Mouse (Mus musculus) forebrain, embryonic 10.5 days (tissue): ENCODE data around the gene Phldb3. TPM values are rescaled to one million over a fixed set of nuclear protein-coding genes. Genes with fewer than 3 reads are reported as not detected.

Experiments used
- DNase-seq: peaks from one replicate; pipeline ENCODE4 v3.0.0-alpha.2; 2017; ENCODE audit warnings: low spot score; ENCODE audit errors: extremely low spot score
- H3K27ac ChIP-seq: fragments of 300-500 bp; sonication (generic); 2 replicates; pipeline ENCODE4 v1.5.1; 2016; ENCODE audit warnings: mild to moderate bottlenecking
- H3K27me3 ChIP-seq: fragments of 300-500 bp; sonication (generic); 2 replicates; pipeline ENCODE4 v1.6.1; 2016; ENCODE audit warnings: mild to moderate bottlenecking; ENCODE audit not compliant: poor library complexity, severe bottlenecking
- H3K36me3 ChIP-seq: fragments of 300-500 bp; sonication (generic); replicated peaks from 2 replicates; pipeline ENCODE4 v1.6.1; 2016; ENCODE audit warnings: mild to moderate bottlenecking, moderate library complexity
- H3K4me1 ChIP-seq: fragments of 300-500 bp; sonication (generic); 2 replicates; pipeline ENCODE4 v1.6.1; 2016
- H3K4me3 ChIP-seq: fragments of 300-500 bp; sonication (generic); 2 replicates; pipeline ENCODE4 v1.5.1; 2016; ENCODE audit warnings: mild to moderate bottlenecking, moderate library complexity
- H3K9me3 ChIP-seq: fragments of 300-500 bp; sonication (generic); 2 replicates; pipeline ENCODE4 v1.6.1; 2016; ENCODE audit warnings: mild to moderate bottlenecking, moderate library complexity
- WGBS: fragments of 180-500 bp; shearing (Covaris S2); methylation state at CpG from one replicate; pipeline ENCODE4 v1.1.7; 2016; 5-methylcytosine and 5-hydroxymethylcytosine counted together
- polyA plus RNA-seq: library from polyadenylated mRNA; unstranded; fragments of >200 nt; fragmentation: Nextera tagmentation; extraction: Ambion mirVana; gene quantifications from 2 replicates; pipeline ENCODE4 v1.2.1, GENCODE M21; 2016

Gene Phldb3
- polyA plus RNA-seq, 1 experiment from 2014 or later: not detected

DNA sequence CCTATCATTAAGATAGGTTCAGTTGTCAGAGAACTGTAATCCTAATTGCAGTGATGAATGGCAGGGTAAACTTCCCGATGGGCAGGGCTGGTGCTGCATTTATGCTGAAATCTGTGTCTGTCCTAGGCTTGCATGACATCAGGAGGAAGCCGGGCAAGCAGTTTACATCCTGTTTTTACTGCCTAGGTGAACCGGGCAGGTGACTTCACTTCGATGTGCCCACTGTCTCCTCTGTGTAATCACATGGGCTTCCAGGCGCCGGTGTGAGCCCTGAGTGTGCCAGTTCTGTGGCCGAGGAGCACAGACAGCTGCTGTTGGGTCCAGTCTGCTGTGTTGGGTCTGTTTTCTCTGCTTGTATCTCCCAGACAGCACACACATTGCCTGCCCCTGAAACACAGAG is 35.9 kb downstream of the Phldb3 start:
- H3K4me3 ChIP-seq: no peak overlapping the region

DNA sequence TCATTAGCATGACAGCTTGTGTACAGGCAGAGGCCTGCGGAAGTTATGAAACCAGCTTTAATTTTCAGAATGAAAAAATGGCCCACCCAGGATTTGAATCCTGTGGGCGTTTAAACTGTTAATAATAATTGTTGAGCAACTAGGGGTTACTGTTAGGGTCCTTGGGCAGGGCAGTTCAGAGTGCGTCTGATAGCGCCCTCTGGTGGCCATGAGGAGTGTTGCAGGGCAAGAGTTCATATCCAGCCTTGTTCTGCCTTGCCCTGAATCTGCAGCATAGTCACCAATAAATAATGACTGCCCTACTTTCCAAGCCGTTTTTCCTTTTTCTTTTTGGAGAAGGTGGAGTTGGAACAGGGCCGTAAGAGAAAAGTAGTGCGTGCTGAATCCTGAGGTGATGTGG is 43.1 kb downstream of the Phldb3 start:
- Histone ChIP-seq H3K36me3 (no peaks in the 10 kb centered on the region), H3K27ac (no peak overlapping the region), H3K4me1 (no peaks in the 10 kb centered on the region), H3K27me3 (no peaks in the 10 kb centered on the region), H3K4me3 (no peak overlapping the region), H3K9me3 (no peaks in the 10 kb centered on the region)
- 28% methylated on average over 7 of the region's 7 CpGs for WGBS
- peak; percentile 66 for DNase-seq

More for the DNA sequence above, 35.9 kb downstream of the Phldb3 start:
- no peaks in the 10 kb centered on the region for H3K9me3 ChIP-seq
- peaks cover 8% of the 10 kb centered on the region for H3K27me3 ChIP-seq
- WGBS: 83% methylated on average over 7 of the region's 7 CpGs
- H3K27ac ChIP-seq: no peak overlapping the region
- no peaks in the 10 kb centered on the region for H3K36me3 ChIP-seq
- DNase-seq: no peak
- no peaks in the 10 kb centered on the region for H3K4me1 ChIP-seq

- no peak for DNase-seq
- H3K4me1 ChIP-seq: peaks cover 5% of the 10 kb centered on the region
- H3K27me3 ChIP-seq: no peaks in the 10 kb centered on the region
- no peaks in the 10 kb centered on the region for H3K36me3 ChIP-seq
- peaks cover 3% of the 10 kb centered on the region; the same call in 1 of the 2 replicates for H3K9me3 ChIP-seq
- 83% methylated on average over 12 of the region's 12 CpGs for WGBS
- no peak overlapping the region for H3K27ac ChIP-seq
- H3K4me3 ChIP-seq: no peak overlapping the region
These were observed 49.3 kb downstream of the Phldb3 start for GRCm38 (mm10) chr7:24659737-24660357.

- Histone ChIP-seq H3K27ac (no peak overlapping the region), H3K36me3 (no peaks in the 10 kb centered on the region), H3K4me3 (no peak overlapping the region), H3K9me3 (peaks cover 3% of the 10 kb centered on the region; the same call in 1 of the 2 replicates), H3K27me3 (no peaks in the 10 kb centered on the region), H3K4me1 (peaks cover 5% of the 10 kb centered on the region)
- WGBS: 73% methylated on average over 17 of the region's 17 CpGs
- DNase-seq: no peak
These were observed 50.7 kb downstream of the Phldb3 start for GRCm38 (mm10) chr7:24661118-24661904.

DNA sequence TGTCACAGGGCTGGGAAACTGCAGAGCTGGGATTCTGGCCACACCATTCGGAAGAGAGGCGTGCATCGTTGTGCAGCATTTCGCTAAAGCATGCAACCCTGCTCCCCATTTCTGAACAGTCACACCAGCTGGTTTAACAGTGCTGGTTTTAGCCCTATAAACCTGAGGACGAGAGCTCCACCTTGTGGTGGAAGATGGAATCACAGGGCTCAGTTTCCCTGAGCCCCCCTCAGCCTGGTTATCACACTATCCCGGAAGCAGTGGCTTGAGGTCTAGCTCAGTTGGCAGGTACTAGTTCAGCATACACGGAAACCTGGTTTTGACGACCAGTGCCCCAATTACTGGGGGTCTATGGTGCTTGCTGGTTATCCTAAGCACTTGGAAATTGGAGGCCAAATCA is 52.0 kb downstream of the Phldb3 start:
- H3K9me3 ChIP-seq: peaks cover 3% of the 10 kb centered on the region; the same call in 1 of the 2 replicates
- H3K27ac ChIP-seq: no peak overlapping the region
- no peak overlapping the region for H3K4me3 ChIP-seq
- no peaks in the 10 kb centered on the region for H3K36me3 ChIP-seq
- no peaks in the 10 kb centered on the region for H3K27me3 ChIP-seq
- H3K4me1 ChIP-seq: peaks cover 5% of the 10 kb centered on the region
- 20% methylated on average over 8 of the region's 8 CpGs for WGBS
- peak; percentile 76 for DNase-seq

DNA sequence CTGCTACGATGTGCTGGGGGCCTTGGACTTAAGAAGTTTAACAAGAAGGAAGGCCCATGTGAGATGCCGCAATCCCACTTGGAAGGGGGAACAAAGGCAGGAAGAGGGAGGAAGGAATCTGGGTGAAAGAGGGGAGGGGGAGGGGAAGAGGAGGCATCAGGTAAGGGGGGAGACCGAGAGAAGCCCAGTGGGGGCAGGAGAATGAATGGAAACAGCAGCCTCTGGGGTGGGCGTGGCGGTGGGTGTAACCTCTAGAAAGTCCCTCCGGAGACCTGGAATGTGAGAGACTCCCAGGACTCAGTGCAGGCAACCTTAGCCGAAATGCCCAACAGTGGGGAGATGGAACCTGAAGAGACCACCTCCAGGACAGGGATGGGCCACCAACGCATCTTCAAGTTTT is 53.7 kb downstream of the Phldb3 start:
- no peaks in the 10 kb centered on the region for H3K27me3 ChIP-seq
- no peaks in the 10 kb centered on the region for H3K9me3 ChIP-seq
- no peak overlapping the region for H3K4me3 ChIP-seq
- no peak overlapping the region for H3K27ac ChIP-seq
- no peaks in the 10 kb centered on the region for H3K36me3 ChIP-seq
- peaks cover 5% of the 10 kb centered on the region for H3K4me1 ChIP-seq
- no peak for DNase-seq
- 36% methylated on average over 8 of the region's 8 CpGs for WGBS

GRCm38 (mm10) chr7:24664959-24665358 is 54.4 kb downstream of the Phldb3 start:
- WGBS: 87% methylated on average over 9 of the region's 9 CpGs
- Histone ChIP-seq H3K27ac (no peak overlapping the region), H3K4me3 (no peak overlapping the region), H3K4me1 (peaks cover 5% of the 10 kb centered on the region), H3K9me3 (no peaks in the 10 kb centered on the region), H3K27me3 (no peaks in the 10 kb centered on the region), H3K36me3 (no peaks in the 10 kb centered on the region)
- DNase-seq: no peak

- no peaks in the 10 kb centered on the region for H3K27me3 ChIP-seq
- 94% methylated on average over 23 of the region's 23 CpGs for WGBS
- H3K4me1 ChIP-seq: no peaks in the 10 kb centered on the region
- no peaks in the 10 kb centered on the region for H3K36me3 ChIP-seq
- DNase-seq: no peak
- no peak overlapping the region for H3K27ac ChIP-seq
- no peak overlapping the region for H3K4me3 ChIP-seq
- no peaks in the 10 kb centered on the region for H3K9me3 ChIP-seq
These were observed 61.4 kb downstream of the Phldb3 start for GRCm38 (mm10) chr7:24671944-24672439.

GRCm38 (mm10) chr7:24676575-24676974 is 66.0 kb downstream of the Phldb3 start, which contains the start of gene Tex101:
Tex101 (minus strand) TSS chr7:24676675.
- DNase-seq: no peak
- WGBS: 91% methylated on average over 9 of the region's 9 CpGs
- Histone ChIP-seq H3K27ac (no peak within 1 kb of the TSS), H3K36me3 (no peaks in the 10 kb centered on the region), H3K4me3 (no peak within 1 kb of the TSS), H3K9me3 (no peaks in the 10 kb centered on the region), H3K4me1 (no peaks in the 10 kb centered on the region; the same call in 1 of the 2 replicates), H3K27me3 (no peaks in the 10 kb centered on the region)

Other genes with a start within 250 kb of the Phldb3 start
- 3.8 and 5.1 TPM in 2 replicates for gene Kcnn4, start 240.5 kb upstream of the Phldb3 start, polyA plus RNA-seq
- 26.5 and 28.5 TPM in 2 replicates for gene Smg9, start 211.1 kb upstream of the Phldb3 start, polyA plus RNA-seq
- gene Irgc1, start 158.5 kb upstream of the Phldb3 start, polyA plus RNA-seq: not detected in 2 replicates
- gene Plaur, start 148.3 kb upstream of the Phldb3 start, polyA plus RNA-seq: 1.1 and 1.3 TPM in 2 replicates
- gene Cadm4, start 128.7 kb upstream of the Phldb3 start, polyA plus RNA-seq: 9.3 and 10.0 TPM in 2 replicates
- gene Zfp428, start 103.8 kb upstream of the Phldb3 start, polyA plus RNA-seq: 111 and 113 TPM in 2 replicates
- 0.82 and 1.3 TPM in 2 replicates for gene AC161166.1, start 98.3 kb upstream of the Phldb3 start, polyA plus RNA-seq
- gene Irgq, start 80.1 kb upstream of the Phldb3 start, polyA plus RNA-seq: 6.9 and 7.3 TPM in 2 replicates
- gene Pinlyp, start 64.6 kb upstream of the Phldb3 start, polyA plus RNA-seq: not detected in 2 replicates
- gene Xrcc1, start 64.5 kb upstream of the Phldb3 start, polyA plus RNA-seq: 174 and 177 TPM in 2 replicates
- gene Ethe1, start 23.2 kb upstream of the Phldb3 start, polyA plus RNA-seq: 24.4 and 26.6 TPM in 2 replicates
- 1.4 TPM in 2 replicates for gene Zfp575, start 23.1 kb upstream of the Phldb3 start, polyA plus RNA-seq
- 0.36 and 0.88 TPM in 2 replicates for gene Lypd3, start 25.8 kb downstream of the Phldb3 start, polyA plus RNA-seq
- gene Tex101, start 65.9 kb downstream of the Phldb3 start, polyA plus RNA-seq: not detected in 2 replicates
- not detected in 2 replicates for gene BC049730, start 98.5 kb downstream of the Phldb3 start, polyA plus RNA-seq
- gene Gm4763, start 116.1 kb downstream of the Phldb3 start, polyA plus RNA-seq: not detected in 2 replicates
- 0.07 TPM in 1 of 2 replicates, not detected in the other for gene Cd177, start 149.5 kb downstream of the Phldb3 start, polyA plus RNA-seq
- gene Ceacam10, start 166.4 kb downstream of the Phldb3 start, polyA plus RNA-seq: not detected in 2 replicates